In the genomic region with DNA sequence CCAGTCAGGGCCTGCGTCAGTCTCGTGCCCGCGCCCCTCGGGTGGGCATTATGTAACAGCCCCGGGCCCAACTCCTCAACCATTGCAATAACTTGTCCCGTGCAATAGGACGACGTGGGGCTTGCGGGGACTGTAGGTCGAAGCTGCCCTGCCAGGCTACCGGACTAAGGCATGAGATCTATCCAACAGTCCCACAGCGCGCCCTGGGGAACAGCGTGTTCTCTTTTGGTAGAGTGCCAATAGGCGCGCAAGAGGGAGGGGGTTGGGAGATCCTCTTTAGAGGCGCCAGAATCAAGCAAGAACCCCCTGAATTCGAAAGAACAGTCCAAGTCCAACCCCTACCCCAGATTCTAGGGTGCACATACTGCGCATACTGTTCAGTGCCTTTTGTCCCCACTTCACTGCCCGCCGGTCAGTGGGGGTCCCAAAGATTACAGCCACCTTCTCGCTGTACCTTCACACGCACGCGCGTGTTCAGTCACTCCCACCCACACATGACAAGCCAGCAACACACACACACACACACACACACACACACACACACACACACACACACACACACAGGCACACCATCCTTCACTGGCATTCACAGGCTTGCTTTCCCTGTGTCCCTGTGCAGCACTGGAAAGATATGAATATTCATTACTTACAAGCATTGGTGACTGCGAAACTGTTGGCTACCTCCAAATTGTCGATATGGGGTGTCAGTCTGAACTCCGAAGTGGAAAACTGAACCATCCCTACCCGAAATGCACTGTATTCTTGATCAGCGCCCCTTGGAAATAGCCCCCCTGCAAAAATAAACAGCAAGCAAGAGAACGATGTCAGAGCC, we compare ENCODE assay signal across 7 mouse cellular contexts. TPM values are rescaled to one million over a fixed set of nuclear protein-coding genes. Genes with fewer than 3 reads are reported as not detected.
DNase-seq lines count a peak whose midpoint lies in the region; ATAC-seq lines count a peak whose summit lies in the region.

No protein-coding gene starts in this region.

- 4% methylated on average over 33 of the region's 33 CpGs for WGBS in midbrain, embryonic 14.5 days

- peak; percentile 2 for DNase-seq in ovary, postnatal 36 days (ENCODE audit: low spot score)
- no peak for DNase-seq in ovary, adult 18-20 months (ENCODE audit: low spot score)
- peak; percentile 84 to 85 for DNase-seq in cerebellum, postnatal 10 days
- DNase-seq in frontal cortex, adult 2 months (ENCODE audit: extremely low spot score in 1 of 2, low spot score in 1 of 2), result peak; percentile 50 to 79
- peak; percentile 80 to 81 for DNase-seq in layer of hippocampus, postnatal 36 days
- peak; percentile 83 for DNase-seq in midbrain, embryonic 14.5 days
- DNase-seq in testis, postnatal 14 days (ENCODE audit: low spot score), result peak; percentile 5

- no peaks in the 10 kb centered on the region for H3K9me3 ChIP-seq in midbrain, embryonic 14.5 days (ENCODE audit: control insufficient read depth, low read length)

- H3K27ac ChIP-seq in midbrain, embryonic 14.5 days (replicated peaks; ENCODE audit: low read depth, low read length), result peak overlapping the region; percentile 97

- H3K4me3 ChIP-seq in midbrain, embryonic 14.5 days (replicated peaks; ENCODE audit: low read depth, low read length), result peak overlapping the region; percentile 76

- no peaks in the 10 kb centered on the region for H3K27me3 ChIP-seq in midbrain, embryonic 14.5 days (ENCODE audit: control insufficient read depth, insufficient read depth, low read length)

- H3K9ac ChIP-seq in midbrain, embryonic 14.5 days (replicated peaks; ENCODE audit: low read length), result peak overlapping the region; percentile 92

- peak; percentile 53 for ATAC-seq in midbrain, embryonic 14.5 days (ENCODE audit: low FRiP score, low TSS enrichment)

- peak overlapping the region; percentile 73 for H3K4me2 ChIP-seq in midbrain, embryonic 14.5 days (ENCODE audit: low read length)

- H3K4me1 ChIP-seq in midbrain, embryonic 14.5 days (ENCODE audit: control insufficient read depth, insufficient read depth, low read length), result peaks cover 21% of the 10 kb centered on the region

- H3K36me3 ChIP-seq in midbrain, embryonic 14.5 days (ENCODE audit: control insufficient read depth, insufficient read depth, low read length), result no peaks in the 10 kb centered on the region

RNA-seq across cellular contexts. Expression of a gene that starts 1.4 kb away (rescaled TPM):
- 232 and 299 TPM in 2 replicates for polyA plus RNA-seq in frontal cortex, adult 2 months (2012; rRNA removed)
- total RNA-seq in layer of hippocampus, postnatal 36 days (2021), result 100 to 1,000 TPM; 669 to 720 TPM
- 179 and 191 TPM in 2 replicates for polyA plus RNA-seq in midbrain, embryonic 14.5 days (2014; fragmentation: Nextera tagmentation; extraction: Ambion mirVana)
